Mouse (Mus musculus): ENCODE data around the gene Pafah1b3. TPM values are rescaled to one million over a fixed set of nuclear protein-coding genes. Genes with fewer than 3 reads are reported as not detected.

Gene Pafah1b3
- total RNA-seq, 2 experiments from 2014 or later: 5.1 to 5.6 TPM

GRCm38 (mm10) chr7:25284171-25284570 is 13.6 kb downstream of the Pafah1b3 start:
- DNase-seq: no peak
- intact Hi-C loops (cut with DNase I): loop anchor here (5.0 kb wide), 1 partner anchor 103 kb away; no protein-coding TSS in a partner anchor

GRCm38 (mm10) chr7:25283637-25284036 is 14.1 kb downstream of the Pafah1b3 start:
- intact Hi-C loops (cut with DNase I): loop anchor here (2.0 to 5.0 kb wide), 2 partner anchors 33 to 104 kb away; partner anchors contain the start of gene Megf8
- DNase-seq: no peak

GRCm38 (mm10) chr7:25282731-25283211 is 15.0 kb downstream of the Pafah1b3 start:
- intact Hi-C loops (cut with DNase I): loop anchor here (2.0 to 5.0 kb wide), 2 partner anchors 34 to 105 kb away; partner anchors contain the start of gene Megf8
- peak in 1 of 2 experiments; percentile 60 for DNase-seq

- intact Hi-C loops (cut with DNase I): loop anchor here (2.0 to 5.0 kb wide), 2 partner anchors 35 to 105 kb away; partner anchors contain the start of gene Megf8
- DNase-seq: peak; percentile 99
Observed at GRCm38 (mm10) chr7:25281734-25282601, 15.8 kb downstream of the Pafah1b3 start.

GRCm38 (mm10) chr7:25281166-25281733 is 16.5 kb downstream of the Pafah1b3 start:
- intact Hi-C loops (cut with DNase I): loop anchor here (5.0 kb wide), 1 partner anchor 106 kb away; no protein-coding TSS in a partner anchor
- peak in 1 of 2 experiments; percentile 9 for DNase-seq

GRCm38 (mm10) chr7:25279861-25280791 is 17.7 kb downstream of the Pafah1b3 start:
- intact Hi-C loops (cut with DNase I): loop anchor here (5.0 kb wide), 1 partner anchor 107 kb away; no protein-coding TSS in a partner anchor
- DNase-seq: peak; percentile 75 to 83

GRCm38 (mm10) chr7:25279076-25279860 is 18.5 kb downstream of the Pafah1b3 start:
- intact Hi-C loops (cut with DNase I): no loop called here

GRCm38 (mm10) chr7:25278341-25279075 is 19.3 kb downstream of the Pafah1b3 start:
- intact Hi-C loops (cut with DNase I): loop anchor here (1.0 kb wide), 1 partner anchor 29 kb away; no protein-coding TSS in a partner anchor
- DNase-seq: peak; percentile 78 to 79

More at GRCm38 (mm10) chr7:25279076-25279860, 18.5 kb downstream of the Pafah1b3 start:
- DNase-seq: peak; percentile 90 to 93

- no peak for DNase-seq
- intact Hi-C loops (cut with DNase I): loop anchor here (1.0 kb wide), 2 partner anchors 29 to 37 kb away; no protein-coding TSS in a partner anchor
Observed at GRCm38 (mm10) chr7:25277998-25278340, 19.8 kb downstream of the Pafah1b3 start.

- DNase-seq: peak in 1 of 2 experiments; percentile 4
- intact Hi-C loops (cut with DNase I): loop anchor here (1.0 kb wide), 1 partner anchor 36 kb away; no protein-coding TSS in a partner anchor
Observed at GRCm38 (mm10) chr7:25277405-25277804, 20.4 kb downstream of the Pafah1b3 start.

GRCm38 (mm10) chr7:25275555-25276298 is 22.1 kb downstream of the Pafah1b3 start:
- intact Hi-C loops (cut with DNase I): no loop called here
- peak in 1 of 2 experiments; percentile 40 for DNase-seq

GRCm38 (mm10) chr7:25274996-25275395 is 22.8 kb downstream of the Pafah1b3 start:
- peak in 1 of 2 experiments; percentile 5 for DNase-seq
- intact Hi-C loops (cut with DNase I): loop anchor here (1.0 kb wide), 1 partner anchor 15 kb away; no protein-coding TSS in a partner anchor

- intact Hi-C loops (cut with DNase I): loop anchor here (1.0 kb wide), 1 partner anchor 14 kb away; no protein-coding TSS in a partner anchor
- peak in 1 of 2 experiments; percentile 2 for DNase-seq
Observed at GRCm38 (mm10) chr7:25274571-25274970, 23.2 kb downstream of the Pafah1b3 start.

- DNase-seq: peak in 1 of 2 experiments; percentile 1
- intact Hi-C loops (cut with DNase I): loop anchor here (1.0 kb wide), 1 partner anchor 13 kb away; no protein-coding TSS in a partner anchor
Observed at GRCm38 (mm10) chr7:25273259-25274241, 24.2 kb downstream of the Pafah1b3 start.

- intact Hi-C loops (cut with DNase I): no loop called here
- DNase-seq: peak in 1 of 2 experiments; percentile 3
Observed at GRCm38 (mm10) chr7:25272445-25273258, 25.1 kb downstream of the Pafah1b3 start.
